Mouse (Mus musculus): ENCODE measurements around the gene Hydin.

GRCm38 (mm10) chr8:110486020-110486419 lies 219.2 kb downstream of the Hydin start:
- TF ChIP-seq CTCF (conservative IDR thresholded peaks at IDR 0.05; ENCODE audit: insufficient read depth, insufficient read length, low read depth, low read length), result no peak
- no peak for TF ChIP-seq POLR2A (IDR thresholded peaks at IDR 0.05; ENCODE audit: low read depth, low read length)
